ENCODE assay signal across 8 mouse cellular contexts in the genomic region with DNA sequence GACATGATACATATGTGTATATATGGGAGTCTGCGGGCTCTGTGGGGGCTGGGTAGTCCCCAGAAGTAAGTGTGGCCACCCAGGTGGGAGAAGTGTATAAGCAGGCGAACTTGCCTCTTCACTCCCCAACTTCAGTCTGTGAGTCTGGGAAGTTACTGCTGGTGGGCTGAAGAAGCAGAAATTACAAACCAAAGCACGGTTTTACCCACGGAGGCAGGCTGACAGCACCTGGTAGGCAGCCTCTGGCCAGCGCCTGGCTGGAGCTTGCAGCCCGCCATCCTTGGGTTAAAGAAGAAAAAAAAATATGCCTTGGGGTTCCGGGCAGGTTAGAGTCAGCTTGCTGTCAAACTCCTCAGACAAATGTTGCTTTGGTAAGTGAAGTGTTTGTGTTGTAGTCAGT.
DNase-seq lines count a peak whose midpoint lies in the region; ATAC-seq and TF ChIP-seq lines count a peak whose summit lies in the region.

No protein-coding gene starts in this region.

- no peak for TF ChIP-seq POLR2A in bone marrow, adult 2 months (IDR thresholded peaks at IDR 0.05; ENCODE audit: borderline replicate concordance, control insufficient read depth, low read depth, low read length)

- no peaks in the 10 kb centered on the region for H3K27me3 ChIP-seq in heart, embryonic 16.5 days (ENCODE audit: control insufficient read depth, insufficient read depth, low read length)
- no peaks in the 10 kb centered on the region for H3K27me3 ChIP-seq in hindbrain, embryonic 15.5 days
- no peaks in the 10 kb centered on the region for H3K27me3 ChIP-seq in midbrain, embryonic 16.5 days (ENCODE audit: control insufficient read depth, insufficient read depth, low read depth, low read length)

- no peaks in the 10 kb centered on the region; the same call in 1 of the 2 replicates for H3K9me3 ChIP-seq in heart, embryonic 16.5 days (replicated peaks; ENCODE audit: control insufficient read depth, low read length)
- H3K9me3 ChIP-seq in hindbrain, embryonic 15.5 days, result no peaks in the 10 kb centered on the region
- no peaks in the 10 kb centered on the region for H3K9me3 ChIP-seq in midbrain, embryonic 16.5 days (replicated peaks; ENCODE audit: control insufficient read depth, low read length, poor library complexity, severe bottlenecking)

- no peak for DNase-seq in heart, adult 9 months (ENCODE audit: low spot score in 2 of 2)
- no peak for DNase-seq in ovary, adult 18-20 months (ENCODE audit: low spot score)
- no peak for DNase-seq in right cerebral cortex, postnatal 14 days
- no peak for DNase-seq in gastrocnemius, adult 18-20 months (ENCODE audit: low spot score)

- TF ChIP-seq CTCF in bone marrow, adult 2 months (IDR thresholded peaks at IDR 0.05; ENCODE audit: control insufficient read depth, insufficient read depth, low read length), result no peak

- H3K27ac ChIP-seq in heart, embryonic 16.5 days (ENCODE audit: low read length), result peak overlapping the region; percentile 98
- H3K27ac ChIP-seq in bone marrow, adult 2 months (ENCODE audit: control insufficient read depth, insufficient read depth, low read depth, low read length, poor library complexity), result peak overlapping the region; percentile 16; the same call in 1 of the 2 replicates
- H3K27ac ChIP-seq in hindbrain, embryonic 15.5 days (replicated peaks), result peak overlapping the region; percentile 99
- H3K27ac ChIP-seq in midbrain, embryonic 16.5 days (ENCODE audit: low read length), result peak overlapping the region; percentile 97

- H3K4me1 ChIP-seq in heart, embryonic 16.5 days (ENCODE audit: control insufficient read depth, insufficient read depth, low read length), result peaks cover 27% of the 10 kb centered on the region
- peaks cover 1% of the 10 kb centered on the region for H3K4me1 ChIP-seq in bone marrow, adult 2 months (ENCODE audit: control insufficient read depth, insufficient read depth, low read length)
- peaks cover 57% of the 10 kb centered on the region for H3K4me1 ChIP-seq in hindbrain, embryonic 15.5 days (replicated peaks)
- peaks cover 42% of the 10 kb centered on the region for H3K4me1 ChIP-seq in midbrain, embryonic 16.5 days (ENCODE audit: control insufficient read depth, insufficient read depth, low read length)

- H3K4me3 ChIP-seq in heart, embryonic 16.5 days (ENCODE audit: low read length), result peak overlapping the region; percentile 72
- H3K4me3 ChIP-seq in bone marrow, adult 2 months (replicated peaks; ENCODE audit: control insufficient read depth, low read depth, low read length), result peak overlapping the region; percentile 47
- H3K4me3 ChIP-seq in hindbrain, embryonic 15.5 days, result peak overlapping the region; percentile 68
- H3K4me3 ChIP-seq in midbrain, embryonic 16.5 days (ENCODE audit: low read depth, low read length), result peak overlapping the region; percentile 51

- H3K36me3 ChIP-seq in heart, embryonic 16.5 days (ENCODE audit: control insufficient read depth, insufficient read depth), result 0 out of 2 replicates have a peak, but pooled peaks cover 2% of the 10 kb centered on the region
- H3K36me3 ChIP-seq in hindbrain, embryonic 15.5 days, result no peaks in the 10 kb centered on the region
- no peaks in the 10 kb centered on the region for H3K36me3 ChIP-seq in midbrain, embryonic 16.5 days (ENCODE audit: control insufficient read depth, insufficient read depth, low read length)

- WGBS in heart, embryonic 16.5 days, result 8% methylated on average over 7 of the region's 7 CpGs
- WGBS in bone marrow, adult 2 months, result 2% methylated on average over 7 of the region's 7 CpGs
- 1% methylated on average over 7 of the region's 7 CpGs for WGBS in hindbrain, embryonic 15.5 days
- WGBS in midbrain, embryonic 16.5 days, result 1% methylated on average over 7 of the region's 7 CpGs

- H3K9ac ChIP-seq in heart, embryonic 16.5 days (ENCODE audit: low read length), result peak overlapping the region; percentile 92
- H3K9ac ChIP-seq in hindbrain, embryonic 15.5 days, result peak overlapping the region; percentile 97
- H3K9ac ChIP-seq in midbrain, embryonic 16.5 days (ENCODE audit: low read depth, low read length), result peak overlapping the region; percentile 76

- ATAC-seq in heart, embryonic 16.5 days (replicated peaks; ENCODE audit: extremely low read depth, insufficient read depth, low FRiP score), result no peak
- no peak for ATAC-seq in hindbrain, embryonic 15.5 days (ENCODE audit: low FRiP score, low read depth)
- ATAC-seq in midbrain, embryonic 16.5 days, result no peak

- H3K4me2 ChIP-seq in heart, embryonic 16.5 days (ENCODE audit: low read depth, low read length), result peak overlapping the region; percentile 94
- peak overlapping the region; percentile 92 for H3K4me2 ChIP-seq in hindbrain, embryonic 15.5 days
- H3K4me2 ChIP-seq in midbrain, embryonic 16.5 days (ENCODE audit: low read length), result peak overlapping the region; percentile 82

Comparison
In these comparisons a context has a peak if more than half of its experiments do, and no peak if none do; other contexts are left out.
1. H3K27ac ChIP-seq: peak in every context shown above with its lines; median percentile 99 in hindbrain, embryonic 15.5 days; 98 in heart, embryonic 16.5 days; 97 in midbrain, embryonic 16.5 days; 16 in bone marrow, adult 2 months.